Mouse (Mus musculus) B cell, adult 62 days (primary cell): Measurements from ENCODE around the gene Iqcg. TPM values are rescaled to one million over a fixed set of nuclear protein-coding genes. Genes with fewer than 3 reads are reported as not detected.

Experiments
- total RNA-seq: library from RNA; stranded (reverse); gene quantifications from 4 replicates; pipeline ENCODE4 v1.2.4, GENCODE M21; 2023

Gene Iqcg
- 0.30 to 0.72 TPM in 2 of 4 replicates, not detected in the others for total RNA-seq

DNA sequence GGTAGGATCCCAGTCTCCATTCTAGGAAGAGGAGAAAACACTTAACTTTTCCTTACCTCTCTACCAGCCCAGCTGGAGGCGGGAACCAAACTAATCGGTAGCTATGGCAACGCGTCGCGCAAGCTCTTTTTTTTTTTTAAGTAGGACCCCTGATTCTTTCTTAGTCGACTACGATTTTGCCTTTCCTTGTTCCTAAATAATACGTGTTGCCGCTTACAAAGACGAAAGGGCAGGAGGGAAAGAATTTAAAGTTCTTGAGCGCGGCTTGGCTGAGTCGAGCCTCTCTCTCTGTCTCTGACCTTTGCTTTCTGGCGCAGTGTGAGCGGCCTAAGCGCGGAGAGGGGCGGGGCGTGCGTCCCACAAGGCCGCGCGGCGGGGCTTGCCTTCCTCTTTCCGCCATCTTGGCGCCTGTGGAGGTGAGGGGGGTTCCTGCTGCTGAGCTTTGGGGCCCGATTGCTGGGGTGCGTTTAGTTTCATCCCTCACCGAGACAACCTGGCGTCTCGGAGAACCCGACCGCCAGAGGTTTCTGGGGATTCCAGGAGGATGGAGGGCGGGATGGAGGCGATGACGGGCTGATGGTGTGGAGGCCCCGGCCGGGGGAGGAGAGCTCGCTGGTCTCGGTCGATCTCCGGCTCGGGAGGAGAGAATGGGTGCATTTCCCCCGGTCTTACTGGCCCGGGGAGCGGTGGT is at the start of gene Iqcg, which contains the start of gene Rpl35a:
Iqcg (minus strand) TSS at position 124 of the 691 bp plus-strand sequence.
Rpl35a (plus strand) TSS at position 359 of the 691 bp plus-strand sequence.

DNA sequence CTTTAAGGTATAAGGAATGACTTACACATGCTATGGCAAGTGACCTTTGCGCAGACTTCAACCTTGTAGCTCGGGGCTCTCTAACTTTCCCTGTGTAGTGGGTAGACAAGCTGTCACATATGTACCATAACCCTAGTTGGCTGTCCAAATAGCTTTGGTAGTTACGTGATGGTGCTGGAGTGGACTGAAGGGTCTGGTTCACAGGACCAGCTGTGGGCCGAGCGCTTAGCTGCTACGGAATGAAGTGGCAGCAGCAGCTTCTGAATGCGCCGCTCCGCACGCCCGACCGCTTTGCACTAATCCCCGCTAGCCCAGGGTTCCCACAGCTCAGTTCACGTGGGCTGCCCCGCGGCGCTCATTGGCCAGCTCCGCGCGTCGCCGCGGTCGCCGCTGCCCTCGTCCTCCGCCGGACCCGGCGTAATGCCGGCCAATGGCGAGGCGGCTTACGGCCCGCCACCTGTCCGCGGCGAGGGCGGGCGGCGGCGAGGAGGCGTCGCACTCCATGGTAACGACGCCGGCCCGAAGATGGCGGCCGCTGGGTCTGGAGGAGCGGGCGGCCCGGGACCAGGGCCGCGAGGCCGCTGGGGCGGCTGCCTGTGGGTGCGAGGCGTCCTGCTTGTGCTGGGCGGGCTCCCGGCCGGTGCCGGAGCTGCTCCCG is 6.1 kb upstream of the Iqcg start, which contains the start of gene Lmln:
Lmln (plus strand) TSS at position 498 of the 658 bp plus-strand sequence.

Other genes starting within 250 kb of the Iqcg start
- not detected in 4 replicates for gene Smbd1, start 245.7 kb downstream of the Iqcg start, total RNA-seq
- gene Fyttd1, start 178.7 kb downstream of the Iqcg start, total RNA-seq, result 71.3 to 81.9 TPM (median 75.7 TPM) in 4 replicates
- 142 to 181 TPM (median 160 TPM) in 4 replicates for gene Rubcn, start 178.5 kb downstream of the Iqcg start, total RNA-seq
- gene Lrch3, start 142.1 kb downstream of the Iqcg start, total RNA-seq, result 70.1 to 72.6 TPM (median 70.6 TPM) in 4 replicates
- gene Rpl35a, start 235 bp upstream of the Iqcg start, total RNA-seq, result 1,050 to 1,129 TPM (median 1,120 TPM) in 4 replicates
- 1.5 to 3.1 TPM (median 2.6 TPM) in 4 replicates for gene Lmln, start 6.3 kb upstream of the Iqcg start, total RNA-seq
- 23.8 to 25.8 TPM (median 24.6 TPM) in 4 replicates for gene Osbpl11, start 128.9 kb upstream of the Iqcg start, total RNA-seq
- gene Snx4, start 195.2 kb upstream of the Iqcg start, total RNA-seq, result 47.7 to 57.6 TPM (median 50.5 TPM) in 4 replicates